Mouse (Mus musculus): ENCODE measurements around the gene Gabpb1. TPM values are rescaled to one million over a fixed set of nuclear protein-coding genes. Genes with fewer than 3 reads are reported as not detected.

Gene Gabpb1
- total and polyA plus RNA-seq, 3 experiments, result 23.9 to 50.2 (median 50.1) TPM

GRCm38 (mm10) chr2:126677366-126677765 is 1.2 kb upstream of the Gabpb1 start:
- H3K4me3 ChIP-seq (replicated peaks in 1 of 3; ENCODE audit: low read depth in 2 of 3, low read length in 2 of 3, poor library complexity in 1 of 3), result no peak overlapping the region
- H3K9me3 ChIP-seq (replicated peaks; ENCODE audit: low read length), result no peaks in the 10 kb centered on the region
- DNase-seq (ENCODE audit: extremely low read depth), result no peak
- peaks cover 47% of the 10 kb centered on the region for H3K79me2 ChIP-seq (replicated peaks; ENCODE audit: control insufficient read depth, extremely low read depth, insufficient read depth, poor library complexity, severe bottlenecking)
- peak overlapping the region; percentile 96; the same call in 1 of the 2 replicates for H3K4me2 ChIP-seq (ENCODE audit: insufficient read depth, low read depth, poor library complexity, severe bottlenecking)
- peaks cover 0 to 12% of the 10 kb centered on the region in 2 experiments for H3K36me3 ChIP-seq (replicated peaks in 1 of 2; ENCODE audit: control insufficient read depth in 1 of 2, insufficient read depth in 1 of 2, low read length in 1 of 2)
- no peak overlapping the region; the same call in 1 of the 2 replicates for H3K9ac ChIP-seq (ENCODE audit: insufficient read depth, low read depth)
- H3K4me1 ChIP-seq (ENCODE audit: control insufficient read depth in 1 of 2, insufficient read depth in 2 of 2), result peaks cover 2 to 28% of the 10 kb centered on the region in 2 experiments; a peak in 3 of 4 replicates
- H3K27ac ChIP-seq (ENCODE audit: insufficient read depth, low read depth), result no peak overlapping the region
- no peak for TF ChIP-seq IRF4 (IDR thresholded peaks at IDR 0.05; ENCODE audit: low read depth, low read length)
- dilution Hi-C loops (cut with MboI; ENCODE audit: extremely low pct_ligation_motif_present, extremely low pct_unique_long_range_greater_than_20kb, low sequenced_read_pairs), result no loop called here
- H3K27me3 ChIP-seq (replicated peaks), result no peaks in the 10 kb centered on the region
- in situ Hi-C loops (cut with MboI; ENCODE audit: low pct_ligation_motif_present, low pct_unique_long_range_greater_than_20kb, low sequenced_read_pairs), result no loop called here

GRCm38 (mm10) chr2:126675169-126676121 is 692 bp downstream of the Gabpb1 start:
- dilution Hi-C loops (cut with MboI; ENCODE audit: extremely low pct_ligation_motif_present, extremely low pct_unique_long_range_greater_than_20kb, low sequenced_read_pairs) (no loop called here), in situ Hi-C loops (cut with MboI; ENCODE audit: low pct_ligation_motif_present, low pct_unique_long_range_greater_than_20kb, low sequenced_read_pairs) (no loop called here)
- Histone ChIP-seq H3K27ac (ENCODE audit: insufficient read depth, low read depth) (peak overlapping the region; percentile 95), H3K4me2 (ENCODE audit: insufficient read depth, low read depth, poor library complexity, severe bottlenecking) (0 out of 2 replicates have a peak overlapping the region, but pooled peaks have one; percentile 96), H3K4me1 (ENCODE audit: control insufficient read depth in 1 of 2, insufficient read depth in 2 of 2) (peaks cover 2 to 32% of the 10 kb centered on the region in 2 experiments; a peak in 3 of 4 replicates), H3K4me3 (replicated peaks in 1 of 3; ENCODE audit: low read depth in 2 of 3, low read length in 2 of 3, poor library complexity in 1 of 3) (peak overlapping the region; percentile 75 to 93 (median 89)), H3K9ac (ENCODE audit: insufficient read depth, low read depth) (peak overlapping the region; percentile 74), H3K27me3 (replicated peaks) (no peaks in the 10 kb centered on the region), H3K9me3 (replicated peaks; ENCODE audit: low read length) (no peaks in the 10 kb centered on the region), H3K79me2 (replicated peaks; ENCODE audit: control insufficient read depth, extremely low read depth, insufficient read depth, poor library complexity, severe bottlenecking) (peaks cover 64% of the 10 kb centered on the region), H3K36me3 (replicated peaks in 1 of 2; ENCODE audit: control insufficient read depth in 1 of 2, insufficient read depth in 1 of 2, low read length in 1 of 2) (peaks cover 0 to 14% of the 10 kb centered on the region in 2 experiments)
- DNase-seq (ENCODE audit: extremely low read depth), result peak; percentile 81
- TF ChIP-seq MXI1 (IDR thresholded peaks at IDR 0.05; ENCODE audit: low read depth, low read length), result no peak; the same call in 1 of the 2 replicates
- 0 out of 2 replicates have a peak, but pooled peaks have one; percentile 9 for TF ChIP-seq ZNF384 (IDR thresholded peaks at IDR 0.05; ENCODE audit: low read depth, low read length)
- TF ChIP-seq CHD2 (IDR thresholded peaks at IDR 0.05; ENCODE audit: low read length), result peak; percentile 47; the same call in 1 of the 2 replicates
- TF ChIP-seq MEF2A (IDR thresholded peaks at IDR 0.05; ENCODE audit: borderline replicate concordance, low read depth, low read length), result peak; percentile 39; the same call in 1 of the 2 replicates
- TF ChIP-seq KAT2A (IDR thresholded peaks at IDR 0.05; ENCODE audit: insufficient replicate concordance, low read length), result peak; percentile 84; the same call in 1 of the 2 replicates
- TF ChIP-seq PAX5 (IDR thresholded peaks at IDR 0.05; ENCODE audit: low read length), result no peak
- TF ChIP-seq HCFC1 (IDR thresholded peaks at IDR 0.05; ENCODE audit: low read depth, low read length), result peak; percentile 76
- no peak for TF ChIP-seq ZKSCAN1 (IDR thresholded peaks at IDR 0.05; ENCODE audit: borderline replicate concordance, low read depth, low read length)
- peak; percentile 90 for TF ChIP-seq NRF1 (IDR thresholded peaks at IDR 0.05; ENCODE audit: low read depth, low read length)
- TF ChIP-seq ELF1 (IDR thresholded peaks at IDR 0.05; ENCODE audit: low read depth, low read length), result peak; percentile 78
- TF ChIP-seq POLR2AphosphoS2 (IDR thresholded peaks at IDR 0.05; ENCODE audit: low read depth, low read length), result peak; percentile 82
- peak; percentile 89 for TF ChIP-seq NELFE (IDR thresholded peaks at IDR 0.05; ENCODE audit: low read depth, low read length)
- no peak for TF ChIP-seq JUN (IDR thresholded peaks at IDR 0.05; ENCODE audit: insufficient read depth, low read depth, low read length)
- TF ChIP-seq SMC3 (IDR thresholded peaks at IDR 0.05; ENCODE audit: low read depth, low read length), result no peak
- TF ChIP-seq MAZ (IDR thresholded peaks at IDR 0.05; ENCODE audit: low read depth, low read length), result no peak
- no peak for TF ChIP-seq USF2 (conservative IDR thresholded peaks at IDR 0.05; ENCODE audit: low read depth, low read length)
- TF ChIP-seq ZMIZ1 (IDR thresholded peaks at IDR 0.05; ENCODE audit: low read depth, low read length), result peak; percentile 94
- TF ChIP-seq POLR2A (IDR thresholded peaks at IDR 0.05; ENCODE audit: low read depth, low read length), result peak; percentile 81
- no peak for TF ChIP-seq RCOR1 (conservative IDR thresholded peaks at IDR 0.05; ENCODE audit: low read depth, low read length)
- TF ChIP-seq GABPA (IDR thresholded peaks at IDR 0.05; ENCODE audit: insufficient replicate concordance, low read depth, low read length), result no peak
- peak; percentile 40; the same call in 1 of the 2 replicates for TF ChIP-seq MAX (IDR thresholded peaks at IDR 0.05; ENCODE audit: low read length)
- TF ChIP-seq CHD1 (IDR thresholded peaks at IDR 0.05; ENCODE audit: low read depth, low read length), result 0 out of 2 replicates have a peak, but pooled peaks have one; percentile 62
- TF ChIP-seq SIN3A (IDR thresholded peaks at IDR 0.05; ENCODE audit: low read length), result peak; percentile 87
- TF ChIP-seq E2F4 (IDR thresholded peaks at IDR 0.05; ENCODE audit: insufficient replicate concordance, low read depth, low read length), result no peak
- TF ChIP-seq USF1 (IDR thresholded peaks at IDR 0.05; ENCODE audit: low read depth, low read length), result no peak
- TF ChIP-seq EP300 (IDR thresholded peaks at IDR 0.05; ENCODE audit: low read length), result no peak
- TF ChIP-seq JUND (conservative IDR thresholded peaks at IDR 0.05; ENCODE audit: low read depth, low read length), result no peak
- TF ChIP-seq MAFK (IDR thresholded peaks at IDR 0.05; ENCODE audit: insufficient replicate concordance, low read length), result no peak
- TF ChIP-seq TBP (conservative IDR thresholded peaks at IDR 0.05; ENCODE audit: low read depth, low read length), result peak; percentile 71
